Mouse (Mus musculus) central nervous system, embryonic 18 days (tissue): ENCODE results near the gene Apaf1. TPM values are rescaled to one million over a fixed set of nuclear protein-coding genes. Genes with fewer than 3 reads are reported as not detected.

Experiments
- polyA plus RNA-seq: library from polyadenylated mRNA; depleted of rRNA; stranded (reverse); fragments of >200 nt; gene quantifications from 2 replicates; pipeline ENCODE4 v1.2.3, GENCODE M21; 2012; rRNA removed

Gene Apaf1
- polyA plus RNA-seq: 30.3 and 30.9 TPM in 2 replicates

GRCm38 (mm10) chr10:91082550-91083392, at the start of gene Apaf1, which contains the start of gene Ikbip:
Gene Apaf1 (minus strand): TSS chr10:91082770.
Gene Ikbip (plus strand): TSS chr10:91082940.

DNA sequence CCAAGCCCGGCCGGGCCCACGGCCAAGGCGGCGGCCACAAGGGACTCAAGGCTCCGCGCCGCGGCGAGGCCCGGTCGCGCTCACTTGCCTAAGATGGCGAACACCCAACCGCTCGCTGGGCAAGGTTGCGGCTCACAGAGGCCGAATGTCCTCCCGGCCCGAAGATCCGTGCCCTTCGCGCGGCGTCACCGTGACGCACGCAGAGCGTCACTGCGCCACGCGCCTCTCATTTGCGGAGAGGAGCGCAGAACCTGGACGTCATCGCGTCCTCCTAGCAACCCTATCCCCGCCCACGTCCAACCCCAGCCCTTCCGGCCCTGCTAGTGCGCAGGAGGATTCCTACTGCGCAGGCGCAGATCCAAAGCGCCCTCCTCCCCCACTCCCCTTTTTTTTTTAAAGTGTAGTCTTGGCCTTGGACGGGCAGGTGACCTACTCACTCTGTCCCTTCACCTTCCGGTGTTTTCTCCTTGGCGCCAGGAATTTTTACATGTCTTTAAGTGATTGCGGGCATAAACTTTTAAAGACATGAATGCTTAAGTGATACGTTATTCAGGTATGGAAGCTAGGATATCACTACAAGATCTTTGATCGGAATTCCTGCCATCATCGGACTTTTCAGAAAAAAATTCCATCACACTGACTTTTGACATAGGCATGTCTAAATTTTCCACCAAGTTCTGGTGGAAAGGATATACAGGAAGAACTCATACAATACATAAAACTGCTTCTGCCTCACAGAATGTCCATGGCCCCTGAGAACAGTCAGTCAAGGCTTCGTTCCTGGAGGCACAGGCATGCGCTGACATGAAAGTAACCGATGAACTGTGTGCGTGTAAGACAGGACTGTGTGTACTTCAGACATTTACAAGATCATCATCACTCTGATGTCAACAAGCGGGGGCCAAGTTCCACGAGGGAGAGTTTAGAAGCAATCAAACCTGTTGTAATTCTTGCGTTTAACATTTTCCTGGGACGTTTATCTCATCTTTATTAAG, 41.6 kb upstream of the Apaf1 start, which contains the start of gene Slc25a3:
Gene Slc25a3, minus strand, starts transcription at position 232 of the 995 bp plus-strand sequence.

Other genes starting within 250 kb of the Apaf1 start
- gene Ikbip, start 170 bp upstream of the Apaf1 start, polyA plus RNA-seq: 10.7 and 11.3 TPM in 2 replicates
- gene Slc25a3, start 41.3 kb upstream of the Apaf1 start, polyA plus RNA-seq: 442 and 448 TPM in 2 replicates
- 132 and 134 TPM in 2 replicates for gene Tmpo, start 98.5 kb upstream of the Apaf1 start, polyA plus RNA-seq